Mouse (Mus musculus): ENCODE data around the gene Abca8b.

- TF ChIP-seq POLR2A (IDR thresholded peaks at IDR 0.05; ENCODE audit: low read depth, low read length) (no peak), CTCF (IDR thresholded peaks at IDR 0.05; ENCODE audit: borderline replicate concordance, insufficient read depth, low read length) (no peak)
Measured at GRCm38 (mm10) chr11:110028913-110029695, 33.5 kb upstream of the Abca8b start.
